Mouse (Mus musculus) hindbrain, postnatal 0 days (tissue): ENCODE measurements around the gene Eif4ebp2. TPM values are rescaled to one million over a fixed set of nuclear protein-coding genes. Genes with fewer than 3 reads are reported as not detected.

ENCODE experiments used
- ATAC-seq: fragments of 200-750 bp; cut with Nextera tagmentation; 2 replicates; pipeline ENCODE4 v1.8.0; 2017; ENCODE audit warnings: mild to moderate bottlenecking, moderate TSS enrichment, moderate library complexity
- DNase-seq: peaks from one replicate; pipeline ENCODE4 v3.0.0-alpha.2; 2015; ENCODE audit warnings: low spot score
- H3K27ac ChIP-seq: fragments of 300-500 bp; sonication (generic); 2 replicates; pipeline ENCODE4 v1.5.1; 2014; ENCODE audit warnings: mild to moderate bottlenecking
- H3K27me3 ChIP-seq: fragments of 300-500 bp; sonication (generic); 2 replicates; pipeline ENCODE4 v1.6.1; 2014; ENCODE audit warnings: low read length, mixed read lengths; ENCODE audit not compliant: insufficient read depth
- H3K36me3 ChIP-seq: fragments of 300-500 bp; sonication (generic); 2 replicates; pipeline ENCODE4 v1.6.1; 2014; ENCODE audit warnings: low read length, mixed read lengths; ENCODE audit not compliant: insufficient read depth
- H3K4me1 ChIP-seq: fragments of 300-500 bp; sonication (generic); 2 replicates; pipeline ENCODE4 v1.6.1; 2014; ENCODE audit warnings: antibody characterized with exemption, low read length, mixed read lengths; ENCODE audit not compliant: insufficient read depth
- H3K4me2 ChIP-seq: fragments of 300-500 bp; sonication (generic); 2 replicates; pipeline ENCODE4 v1.6.1; 2014; ENCODE audit warnings: low read depth, mild to moderate bottlenecking, low read length, moderate library complexity, mixed read lengths
- H3K4me3 ChIP-seq: fragments of 300-500 bp; sonication (generic); 2 replicates; pipeline ENCODE4 v1.5.1; 2014; ENCODE audit warnings: low read length
- H3K9ac ChIP-seq: fragments of 300-500 bp; sonication (generic); replicated peaks from 2 replicates; pipeline ENCODE4 v1.6.1; 2014; ENCODE audit warnings: mild to moderate bottlenecking, low read length, moderate library complexity, mixed read lengths
- H3K9me3 ChIP-seq: fragments of 300-500 bp; sonication (generic); 2 replicates; pipeline ENCODE4 v1.6.1; 2016; ENCODE audit warnings: low read length, mixed read lengths
- CTCF ChIP-seq: IDR thresholded peaks from 2 replicates; pipeline ENCODE4 v1.5.1; 2016; ENCODE audit warnings: antibody characterized with exemption, control low read depth, low read depth
- WGBS: fragments of 180-500 bp; shearing (Covaris S2); extraction: QIAGEN DNeasy Blood & Tissue Kit; methylation state at CpG from one replicate; pipeline ENCODE4 v1.1.7; 2014; 5-methylcytosine and 5-hydroxymethylcytosine counted together
- polyA plus RNA-seq: library from polyadenylated mRNA; unstranded; fragments of >200 nt; fragmentation: Nextera tagmentation; extraction: Ambion mirVana; gene quantifications from 2 replicates; pipeline ENCODE4 v1.2.1, GENCODE M21; 2015
- total RNA-seq: library from RNA; depleted of rRNA; stranded (reverse); fragments of >200 nt; gene quantifications from 2 replicates; pipeline ENCODE4 v1.2.3, GENCODE M21; 2014

Eif4ebp2 gene
- total and polyA plus RNA-seq, 2 experiments from 2014 or later: 16.2 to 35.9 TPM

- no peaks in the 10 kb centered on the region for H3K27me3 ChIP-seq
- no peaks in the 10 kb centered on the region for H3K4me1 ChIP-seq
- H3K9ac ChIP-seq: no peak overlapping the region
- no peak overlapping the region for H3K4me3 ChIP-seq
- no peak for ATAC-seq
- DNase-seq: no peak
- no peak overlapping the region for H3K27ac ChIP-seq
- no peak for TF ChIP-seq CTCF
- no peaks in the 10 kb centered on the region for H3K9me3 ChIP-seq
- no peaks in the 10 kb centered on the region for H3K36me3 ChIP-seq
- 24% methylated on average over 10 of the region's 10 CpGs for WGBS
- no peak overlapping the region for H3K4me2 ChIP-seq
Measured at GRCm38 (mm10) chr10:61405958-61406357, 46.5 kb downstream of the Eif4ebp2 start.

GRCm38 (mm10) chr10:61402911-61403310 is 49.5 kb downstream of the Eif4ebp2 start:
- DNase-seq (peak; percentile 44), ATAC-seq (no peak)
- H3K9ac ChIP-seq: no peak overlapping the region

DNA sequence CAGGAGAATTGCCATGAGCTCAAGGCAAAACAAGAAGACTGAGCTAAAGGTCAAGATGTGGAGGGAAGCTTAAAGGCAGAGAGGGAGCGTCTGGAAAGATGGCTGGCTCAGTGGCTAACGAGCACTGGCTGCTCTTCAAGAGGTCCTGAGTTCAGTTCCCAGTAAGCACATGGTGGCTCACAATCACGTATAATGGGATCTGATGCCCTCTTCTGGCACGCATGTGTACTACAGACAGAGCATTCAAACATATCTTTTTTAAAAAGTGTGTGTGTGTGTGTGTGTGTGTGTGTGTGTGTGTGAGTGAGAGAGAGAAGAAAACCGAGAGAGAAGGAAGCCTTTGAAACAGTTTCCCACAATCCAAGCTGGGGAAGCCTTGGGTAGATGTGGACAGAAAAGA is 50.0 kb downstream of the Eif4ebp2 start:
- TF ChIP-seq CTCF: peak; percentile 51
- H3K27me3 ChIP-seq: no peaks in the 10 kb centered on the region
- no peak overlapping the region for H3K4me2 ChIP-seq
- DNase-seq (no peak), ATAC-seq (no peak)
- no peaks in the 10 kb centered on the region for H3K9me3 ChIP-seq
- H3K27ac ChIP-seq: no peak overlapping the region
- no peak overlapping the region for H3K9ac ChIP-seq
- 74% methylated on average over 5 of the region's 5 CpGs for WGBS
- no peaks in the 10 kb centered on the region for H3K4me1 ChIP-seq
- H3K36me3 ChIP-seq: no peaks in the 10 kb centered on the region
- no peak overlapping the region for H3K4me3 ChIP-seq

More at GRCm38 (mm10) chr10:61402911-61403310, 49.5 kb downstream of the Eif4ebp2 start:
- Histone ChIP-seq H3K4me2 (no peak overlapping the region), H3K27ac (no peak overlapping the region), H3K36me3 (no peaks in the 10 kb centered on the region), H3K9me3 (no peaks in the 10 kb centered on the region), H3K27me3 (no peaks in the 10 kb centered on the region), H3K4me1 (no peaks in the 10 kb centered on the region), H3K4me3 (no peak overlapping the region)
- WGBS: 51% methylated on average over 2 of the region's 2 CpGs
- TF ChIP-seq CTCF: no peak

- no peaks in the 10 kb centered on the region for H3K36me3 ChIP-seq
- ATAC-seq: no peak
- no peak for TF ChIP-seq CTCF
Measured at GRCm38 (mm10) chr10:61400407-61400806, 52.1 kb downstream of the Eif4ebp2 start.

GRCm38 (mm10) chr10:61399156-61399734 is 53.2 kb downstream of the Eif4ebp2 start:
- peak; percentile 97 for TF ChIP-seq CTCF
- Histone ChIP-seq H3K9me3 (no peaks in the 10 kb centered on the region), H3K9ac (no peak overlapping the region), H3K4me2 (no peak overlapping the region), H3K36me3 (no peaks in the 10 kb centered on the region), H3K4me3 (no peak overlapping the region), H3K27me3 (no peaks in the 10 kb centered on the region), H3K4me1 (no peaks in the 10 kb centered on the region), H3K27ac (no peak overlapping the region)
- DNase-seq (peak; percentile 92), ATAC-seq (peak; percentile 83)
- WGBS: 25% methylated on average over 13 of the region's 13 CpGs

More at GRCm38 (mm10) chr10:61400407-61400806, 52.1 kb downstream of the Eif4ebp2 start:
- no peak for DNase-seq
- Histone ChIP-seq H3K9me3 (no peaks in the 10 kb centered on the region), H3K27me3 (no peaks in the 10 kb centered on the region), H3K4me1 (no peaks in the 10 kb centered on the region), H3K27ac (no peak overlapping the region), H3K4me2 (no peak overlapping the region), H3K4me3 (no peak overlapping the region), H3K9ac (no peak overlapping the region)
- WGBS: 91% methylated on average over 5 of the region's 5 CpGs

DNA sequence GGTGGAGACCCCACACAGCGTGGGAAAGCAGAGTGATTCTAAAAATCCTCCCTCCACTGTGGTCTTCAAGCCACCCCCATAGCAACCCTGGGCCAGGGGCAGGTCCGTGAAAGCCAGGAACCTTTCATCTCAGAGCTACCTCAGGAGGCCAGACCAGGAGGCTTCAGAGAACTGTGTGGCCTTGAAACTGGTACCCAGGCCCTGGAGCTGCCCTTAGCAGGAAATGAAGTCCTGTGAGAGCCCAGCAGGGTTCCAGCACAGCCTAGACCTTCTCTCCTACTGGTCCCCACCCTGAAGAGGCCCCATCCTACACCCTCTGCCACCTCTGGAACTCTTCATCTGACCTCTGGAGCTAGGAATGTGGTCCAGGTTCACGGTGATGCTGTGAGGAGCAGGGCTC is 54.3 kb downstream of the Eif4ebp2 start:
- no peaks in the 10 kb centered on the region for H3K27me3 ChIP-seq
- no peak for ATAC-seq
- 35% methylated on average over 3 of the region's 3 CpGs for WGBS

DNA sequence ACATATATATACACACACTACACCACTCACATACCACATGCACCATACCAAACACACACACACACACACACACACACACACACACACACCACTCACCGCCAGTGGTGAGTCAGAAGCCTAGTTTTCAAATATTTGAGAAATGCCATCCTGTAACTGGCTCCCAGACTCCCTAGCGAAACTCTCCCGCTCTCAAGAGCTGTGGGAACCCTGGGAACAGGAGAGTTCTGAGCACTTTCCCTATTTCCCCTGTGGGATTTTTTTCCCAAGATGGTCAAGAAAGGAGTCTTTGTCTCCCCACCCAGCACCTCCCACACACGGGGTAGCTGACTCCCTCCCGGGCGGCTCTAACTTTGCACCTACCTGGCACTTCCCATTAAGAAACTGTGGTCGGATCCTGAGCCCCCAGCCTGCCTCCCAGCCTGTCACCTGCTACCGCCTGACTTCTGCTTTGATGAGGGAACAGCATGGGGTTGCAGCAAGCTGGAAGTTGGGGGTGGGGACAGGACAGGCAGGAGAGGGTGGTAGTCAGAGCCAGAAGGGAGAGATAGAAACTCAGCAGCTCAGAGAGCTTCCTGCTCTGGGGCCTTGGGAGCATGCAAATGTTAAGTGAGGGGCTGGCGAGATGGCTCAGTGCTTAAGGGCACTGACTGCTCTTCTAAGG is 57.9 kb downstream of the Eif4ebp2 start:
- WGBS: 18% methylated on average over 9 of the region's 9 CpGs
- ATAC-seq: 0 out of 2 replicates have a peak, but pooled peaks have one; percentile 6
- no peak overlapping the region for H3K4me2 ChIP-seq
- H3K4me1 ChIP-seq: no peaks in the 10 kb centered on the region
- no peak for DNase-seq
- H3K4me3 ChIP-seq: no peak overlapping the region
- no peaks in the 10 kb centered on the region for H3K9me3 ChIP-seq
- no peak for TF ChIP-seq CTCF
- H3K27me3 ChIP-seq: no peaks in the 10 kb centered on the region
- H3K27ac ChIP-seq: no peak overlapping the region
- H3K36me3 ChIP-seq: no peaks in the 10 kb centered on the region
- H3K9ac ChIP-seq: no peak overlapping the region

More for the DNA sequence above, 54.3 kb downstream of the Eif4ebp2 start:
- Histone ChIP-seq H3K4me2 (no peak overlapping the region), H3K36me3 (no peaks in the 10 kb centered on the region), H3K4me1 (no peaks in the 10 kb centered on the region), H3K9ac (no peak overlapping the region), H3K27ac (no peak overlapping the region), H3K9me3 (no peaks in the 10 kb centered on the region), H3K4me3 (no peak overlapping the region)
- DNase-seq: no peak
- TF ChIP-seq CTCF: no peak
